Mouse (Mus musculus): ENCODE measurements at regions not wholly inside any gene's neighbourhood (a gene's known extent, or its start where the extent isn't known, plus 50 kb on each side); places are given as distances from the start of the nearest gene placed in this dataset.

DNA sequence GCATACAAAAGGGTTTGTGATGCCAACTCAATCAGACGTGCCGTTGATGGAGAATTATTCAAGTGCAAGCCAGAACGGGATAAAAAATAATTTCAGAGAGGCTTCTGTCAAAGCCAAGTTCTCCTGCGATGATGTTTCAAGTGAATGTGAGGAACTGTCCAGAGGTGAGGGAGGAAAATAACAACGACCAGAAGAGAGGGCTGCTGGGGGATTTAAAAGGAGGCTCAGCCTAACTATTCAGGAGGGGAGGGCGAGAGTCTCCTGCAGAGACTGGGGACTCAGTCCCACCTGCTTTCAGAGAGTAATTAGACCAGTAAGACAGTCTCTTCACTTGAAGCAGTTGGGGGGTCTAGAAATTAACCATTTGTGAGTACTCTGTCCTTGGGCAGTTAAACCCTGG, 127.7 kb upstream of the Noct start:
- TF ChIP-seq CTCF (IDR thresholded peaks at IDR 0.05; ENCODE audit: low read depth, low read length) = no peak
- TF ChIP-seq POLR2A (IDR thresholded peaks at IDR 0.05; ENCODE audit: borderline replicate concordance, low read depth, low read length) = no peak

Measured in bone marrow macrophage, adult 2 months (primary cell).